Mouse (Mus musculus) right cerebral cortex, postnatal 36 days (tissue): ENCODE measurements around the gene Tcf23.

ENCODE experiments used
- DNase-seq, 2 experiments: peaks; one replicate each; pipeline ENCODE4 v3.0.0; 2022; ENCODE audit warnings: low spot score in 2 of 2, mixed read lengths in 1 of 2

Tcf23 gene

DNA sequence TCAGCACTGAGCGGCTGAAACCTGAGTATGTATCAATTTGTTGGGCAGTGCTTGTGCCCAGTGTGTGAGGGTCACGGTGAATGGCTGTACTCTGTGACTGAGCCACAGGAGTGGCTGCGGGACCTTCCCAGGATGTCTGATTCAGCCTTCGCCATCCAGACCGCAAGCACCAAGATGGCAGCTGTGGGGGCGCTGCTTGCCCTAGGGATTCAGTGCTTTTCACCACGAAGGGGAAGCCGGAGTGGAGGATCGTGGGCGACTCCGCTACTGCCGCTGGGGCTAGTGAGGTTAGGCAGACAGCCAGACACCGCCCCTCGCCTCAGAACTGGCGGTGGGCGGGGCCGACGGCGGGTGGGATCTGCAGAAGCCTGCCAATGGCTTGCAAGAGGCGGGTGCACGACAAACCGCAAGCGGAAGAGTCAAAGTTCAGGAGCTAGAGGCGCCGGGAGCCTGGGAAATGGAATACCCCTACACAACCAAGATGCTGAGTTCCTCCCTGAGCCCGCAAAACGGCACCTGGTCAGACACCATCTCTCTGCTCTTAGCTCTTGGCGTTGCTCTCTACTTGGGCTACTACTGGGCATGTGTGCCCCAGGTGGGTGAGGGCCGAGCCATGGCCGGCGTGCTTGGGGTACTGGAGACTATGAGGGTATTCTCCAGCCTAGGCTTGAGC lies 18.7 kb upstream of the Tcf23 start:
- peak; percentile 89 to 92 for DNase-seq

DNA sequence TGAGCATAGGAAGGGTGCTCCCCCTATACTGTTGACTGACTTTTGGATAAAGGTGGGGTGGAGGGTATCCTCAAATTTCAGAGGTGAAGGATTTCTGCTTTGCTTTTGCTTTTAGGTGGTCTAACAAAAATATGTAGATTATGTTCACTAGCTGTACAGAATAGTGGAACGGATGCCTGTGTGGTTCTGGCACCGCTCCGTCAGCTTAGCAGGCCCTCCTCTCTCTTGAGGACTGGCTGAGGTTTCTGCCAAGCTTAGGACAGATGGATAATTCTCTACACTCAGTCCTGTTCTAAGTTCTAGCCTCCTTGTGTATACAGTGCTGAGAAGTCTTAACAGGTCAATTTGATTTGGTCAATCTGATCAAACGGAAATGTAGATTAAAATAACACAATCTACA lies 18.0 kb upstream of the Tcf23 start:
- DNase-seq: no peak

DNA sequence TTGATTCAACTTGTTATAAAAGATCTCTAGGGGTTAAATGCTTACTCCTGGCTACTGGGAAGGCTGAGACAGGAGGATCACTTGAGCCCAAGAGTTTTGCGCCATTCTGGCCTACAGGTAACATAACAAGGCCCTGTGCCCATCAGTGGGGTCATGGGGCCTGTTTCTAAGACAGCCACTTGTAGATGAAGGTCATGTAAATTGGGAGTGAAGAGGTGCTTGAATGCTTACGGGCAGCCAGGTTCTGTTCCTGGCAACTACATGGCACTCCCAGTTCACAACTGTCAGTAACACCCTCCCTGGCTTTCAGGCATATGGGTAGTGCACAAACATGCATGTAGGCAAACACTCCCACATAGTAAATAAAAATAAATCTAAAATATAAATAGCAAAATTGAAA lies 17.5 kb upstream of the Tcf23 start:
- no peak for DNase-seq

DNA sequence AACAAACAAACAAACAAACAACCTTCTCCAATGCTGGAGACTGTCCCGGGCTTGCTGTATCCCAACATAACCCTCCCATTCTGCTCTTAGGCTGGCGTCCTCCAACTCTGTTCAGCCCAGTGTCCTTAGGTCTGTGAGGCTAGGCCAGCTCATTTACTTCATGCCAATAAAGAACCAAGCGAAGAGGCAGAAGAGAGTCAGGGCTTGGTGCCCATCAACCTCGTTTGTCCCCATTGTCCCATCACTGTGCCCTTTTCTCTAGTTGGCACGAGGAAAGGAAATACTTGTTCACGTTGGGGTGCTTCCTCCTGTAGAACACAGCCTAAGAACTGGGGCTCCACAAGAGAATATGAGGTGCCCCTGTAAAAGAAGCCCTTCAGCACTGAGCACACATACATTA lies 16.8 kb upstream of the Tcf23 start:
- DNase-seq: no peak

DNA sequence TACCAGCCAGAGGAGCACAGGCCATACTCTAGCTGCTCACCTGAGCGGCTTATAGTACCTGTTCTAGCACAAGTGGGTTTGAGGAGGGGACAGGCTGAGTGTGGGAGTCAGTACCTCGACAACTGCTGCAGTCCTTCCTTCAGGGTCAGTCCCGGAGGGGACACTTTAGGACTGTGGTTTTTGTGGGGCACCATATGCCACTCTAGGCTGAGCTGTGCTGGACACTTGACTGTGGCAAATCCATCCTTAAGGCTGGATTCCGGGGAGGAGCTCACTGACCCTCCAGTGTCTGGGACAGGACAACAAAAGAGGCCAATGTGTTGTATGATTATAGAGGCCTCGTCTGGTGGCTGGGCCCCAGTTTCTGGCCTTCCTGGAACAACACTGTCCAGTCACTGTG lies 15.9 kb upstream of the Tcf23 start:
- no peak for DNase-seq

DNA sequence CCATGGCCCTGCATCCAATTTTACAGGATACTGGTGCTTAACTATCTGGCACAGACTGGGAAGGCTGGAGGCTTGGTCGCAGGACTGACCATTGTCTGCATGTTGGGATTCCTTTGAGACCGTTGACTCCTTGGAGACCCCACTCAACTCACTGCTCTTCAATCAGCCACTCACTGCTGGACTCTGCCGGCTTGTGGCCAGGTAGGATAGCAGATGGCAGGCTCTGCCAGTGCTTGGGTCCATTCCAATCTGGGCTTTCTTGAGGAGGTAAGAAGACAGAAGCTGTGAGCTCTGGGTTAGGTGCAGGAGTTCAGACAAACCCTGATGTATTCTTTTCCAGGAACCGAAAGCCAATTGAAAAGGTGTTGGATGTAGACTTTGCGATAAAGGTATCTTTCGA lies 14.4 kb upstream of the Tcf23 start:
- no peak for DNase-seq

DNA sequence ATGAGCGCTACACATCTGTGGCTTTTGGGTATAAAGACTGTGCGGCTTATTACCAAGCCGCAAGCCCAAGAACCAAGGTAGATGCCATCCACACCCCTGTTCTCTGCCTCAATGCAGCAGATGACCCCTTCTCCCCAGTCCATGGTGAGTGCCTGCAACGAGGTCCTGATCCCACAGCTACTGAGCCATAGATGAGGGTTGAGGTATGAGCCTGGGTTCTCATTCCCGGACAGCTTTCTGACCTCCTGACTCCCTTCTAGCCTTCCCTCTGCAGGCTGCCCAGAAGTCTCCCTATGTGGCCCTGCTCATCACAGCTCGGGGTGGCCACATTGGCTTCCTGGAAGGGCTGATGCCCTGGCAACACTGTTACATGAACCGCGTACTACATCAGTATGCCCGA lies 13.9 kb upstream of the Tcf23 start:
- no peak for DNase-seq

DNA sequence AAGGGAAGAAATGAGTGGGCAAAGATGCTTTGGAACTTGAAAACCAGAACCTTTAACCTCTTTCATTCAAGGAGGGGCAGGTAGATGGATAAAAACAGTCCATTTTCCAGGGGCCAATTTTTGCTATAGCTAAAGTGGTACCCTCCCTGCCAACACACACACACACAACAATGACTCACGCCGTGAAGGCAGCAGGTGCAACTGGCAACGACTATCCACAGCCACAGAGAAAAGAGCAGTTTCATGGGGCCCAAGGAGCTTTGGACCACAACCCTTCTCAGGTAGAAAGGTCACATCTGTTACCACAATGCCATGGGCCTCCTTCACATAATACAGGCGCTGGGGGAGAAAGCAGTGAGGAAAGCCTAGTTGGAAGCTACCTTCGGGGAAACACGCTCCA lies 12.7 kb upstream of the Tcf23 start:
- no peak for DNase-seq

DNA sequence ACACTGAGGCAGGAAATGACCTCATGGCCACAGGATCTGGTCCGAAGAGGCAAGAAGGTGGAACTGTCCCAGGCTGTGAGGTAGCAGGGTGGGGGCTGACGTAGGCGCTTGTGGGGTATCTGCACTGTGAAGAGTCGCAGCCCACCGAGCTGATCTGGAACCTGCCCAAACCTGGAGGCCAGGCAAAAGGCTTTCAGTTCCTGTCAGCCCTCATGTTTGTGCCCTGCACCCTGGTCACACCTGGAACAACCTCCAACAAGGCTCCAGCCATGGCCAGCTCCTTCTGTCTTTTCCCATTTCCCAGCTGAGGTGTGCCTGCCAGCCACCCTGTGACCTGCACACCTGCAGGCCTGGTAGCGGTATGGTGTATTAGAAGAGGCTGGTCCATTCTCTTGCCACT lies 10.6 kb upstream of the Tcf23 start:
- DNase-seq: no peak

DNA sequence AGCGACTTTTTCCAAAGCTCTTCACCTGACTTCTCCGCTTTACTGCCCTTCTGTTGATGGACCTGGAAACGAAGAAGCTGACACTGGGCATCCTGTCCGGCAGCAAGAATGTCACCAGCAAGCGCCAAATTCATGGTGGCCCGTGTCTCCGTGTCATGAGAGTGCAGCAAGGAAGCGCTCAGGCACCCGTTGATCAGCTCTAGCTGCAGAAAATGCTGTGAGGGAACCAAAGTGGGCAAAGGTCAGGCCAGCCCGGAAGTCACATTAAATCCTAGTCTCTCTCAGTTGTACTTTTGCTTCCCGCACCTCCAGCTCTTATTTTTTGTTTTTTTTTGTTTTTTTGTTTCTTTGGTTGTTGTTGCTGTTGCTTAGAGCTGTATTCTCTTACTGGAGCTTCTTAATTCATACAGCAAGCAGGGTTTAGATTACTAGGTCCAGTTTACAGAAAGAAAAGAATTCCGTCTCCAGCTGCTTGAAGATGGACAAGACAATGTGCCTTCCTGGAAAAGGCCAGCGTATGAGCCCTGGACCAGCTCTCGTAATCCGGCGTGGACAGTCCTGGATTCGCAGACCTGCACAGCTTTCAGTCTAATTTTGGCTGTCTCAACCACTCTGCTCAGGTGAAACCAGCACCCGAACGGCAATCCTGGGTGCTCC lies 9.1 kb upstream of the Tcf23 start:
- no peak for DNase-seq

DNA sequence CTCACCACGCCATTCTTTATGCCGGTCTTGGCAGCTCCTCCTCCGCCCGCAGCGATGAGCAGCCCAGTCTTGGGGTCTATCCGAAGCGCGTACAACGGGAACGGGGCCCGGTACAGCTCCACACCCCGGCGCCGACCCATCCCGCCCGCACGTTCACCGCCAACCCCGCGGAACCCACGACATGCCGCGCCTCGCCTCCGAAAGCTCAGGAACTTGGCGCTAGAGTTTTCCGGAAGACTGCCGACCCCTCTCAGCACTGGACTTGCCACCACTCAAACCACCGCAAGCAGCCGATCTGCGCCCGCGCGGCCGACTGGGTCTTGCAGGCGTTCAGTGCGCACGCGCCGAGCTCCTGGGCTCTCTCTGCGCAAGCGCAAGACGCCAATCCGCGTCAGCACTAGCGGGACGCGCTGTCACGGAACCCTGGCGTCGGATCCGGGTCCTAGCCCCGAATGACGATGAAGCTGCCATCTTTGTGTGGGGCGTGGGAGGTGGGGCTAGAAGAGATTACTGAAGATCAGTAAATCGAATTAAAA lies 8.4 kb upstream of the Tcf23 start, which contains the start of gene Preb:
Gene Preb (minus strand): TSS at position 396 of the 536 bp plus-strand sequence.
- DNase-seq: peak; percentile 97

DNA sequence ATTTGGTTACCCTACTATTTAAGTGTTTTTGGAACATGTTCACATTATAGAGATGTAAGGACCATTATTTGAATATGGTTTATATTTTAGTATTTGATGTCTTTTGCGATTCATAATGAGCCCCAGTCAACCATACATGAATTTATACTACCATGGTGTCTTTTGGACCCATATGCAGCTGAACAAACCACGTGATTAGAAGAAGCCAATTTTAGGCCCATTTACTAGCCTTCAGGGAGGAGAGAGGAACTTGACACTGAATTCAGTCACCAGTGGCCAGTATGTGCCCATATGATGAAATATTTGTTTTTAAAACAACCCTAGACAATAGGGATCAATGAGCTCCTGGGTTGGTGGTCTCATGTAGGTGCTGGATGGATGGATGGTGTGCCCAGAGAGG lies 7.6 kb upstream of the Tcf23 start:
- no peak for DNase-seq

DNA sequence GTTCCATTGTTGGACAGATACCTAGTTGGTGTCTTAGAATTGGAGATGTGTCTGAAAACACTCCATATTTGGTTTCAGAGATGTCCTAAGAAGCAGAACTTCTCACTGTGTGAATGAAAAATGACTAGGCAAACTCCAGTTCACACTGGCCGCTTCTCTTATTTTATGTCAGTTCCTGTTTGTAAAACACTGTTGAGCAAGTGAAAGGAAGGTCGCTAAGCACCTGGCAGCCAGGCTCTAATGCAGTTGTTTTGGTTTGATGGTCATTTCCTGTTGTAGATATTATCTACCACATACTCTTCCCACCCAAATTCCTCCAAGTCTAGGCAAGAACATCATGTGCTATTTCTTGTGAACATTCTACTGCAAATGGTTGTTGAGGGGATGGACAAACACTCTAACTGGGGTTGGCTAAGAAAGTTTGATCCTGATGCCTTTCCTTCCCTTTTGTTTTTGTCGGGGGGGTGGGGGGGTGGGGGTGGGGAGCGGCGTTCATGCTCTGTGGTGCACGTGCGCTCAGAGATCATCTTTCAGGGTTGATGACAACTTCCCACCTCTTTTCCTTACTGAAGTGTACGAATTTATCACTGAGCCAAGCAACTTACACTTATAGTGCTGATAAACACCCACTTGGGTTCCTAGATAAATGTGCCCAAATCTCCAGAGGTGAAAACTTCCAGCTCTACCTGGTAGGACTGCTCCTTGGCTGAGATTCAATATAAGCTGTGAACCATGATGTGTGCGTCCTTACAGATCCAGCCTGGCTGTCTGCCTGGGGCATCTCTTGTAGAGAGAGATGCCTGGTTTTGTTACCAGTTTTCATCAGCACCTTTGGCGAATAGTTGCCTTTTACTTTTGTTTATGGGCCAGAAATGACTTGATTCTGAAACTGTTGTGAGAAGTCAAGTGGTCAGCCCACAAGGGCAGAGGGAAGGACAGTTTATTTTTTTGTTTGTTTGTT lies 6.6 kb upstream of the Tcf23 start:
- no peak for DNase-seq

DNA sequence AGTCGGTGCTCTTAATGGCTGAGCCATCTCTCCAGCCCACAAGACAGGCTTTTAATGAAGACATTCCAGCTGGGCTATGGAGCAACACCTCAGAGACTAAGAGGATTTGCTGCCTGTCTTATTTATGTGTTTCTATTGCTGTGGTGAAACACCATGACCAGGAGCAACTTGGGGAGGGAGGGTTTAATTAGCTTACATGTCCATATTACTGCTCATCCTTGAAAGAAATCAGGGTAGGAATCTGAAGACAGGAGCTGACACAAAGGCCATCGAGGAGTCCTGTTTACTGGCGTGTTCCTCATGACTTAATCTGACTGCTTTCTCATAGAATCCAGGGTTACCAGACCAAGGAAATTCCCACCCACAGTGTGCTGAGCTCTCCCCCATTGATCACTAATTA lies 4.5 kb upstream of the Tcf23 start:
- DNase-seq: no peak

DNA sequence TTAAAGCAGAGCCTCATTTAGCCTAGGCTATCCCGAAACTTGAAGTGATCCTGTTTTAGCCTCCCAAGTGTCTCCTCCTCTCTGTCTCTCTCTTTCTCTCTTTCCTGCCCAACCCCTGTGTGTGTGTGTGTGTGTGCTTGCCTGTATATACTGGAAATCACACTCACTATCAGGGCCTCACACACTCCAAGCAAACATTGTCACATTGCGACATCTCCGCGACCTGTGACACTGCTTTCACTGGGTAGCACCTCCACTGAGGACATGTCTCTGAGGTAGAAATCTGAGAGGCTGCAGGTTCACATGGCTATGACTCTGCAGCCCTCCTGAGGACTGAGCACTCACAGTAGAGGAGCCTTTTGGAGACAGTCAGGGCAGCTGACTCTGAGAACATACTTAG lies 2.3 kb upstream of the Tcf23 start:
- no peak for DNase-seq

DNA sequence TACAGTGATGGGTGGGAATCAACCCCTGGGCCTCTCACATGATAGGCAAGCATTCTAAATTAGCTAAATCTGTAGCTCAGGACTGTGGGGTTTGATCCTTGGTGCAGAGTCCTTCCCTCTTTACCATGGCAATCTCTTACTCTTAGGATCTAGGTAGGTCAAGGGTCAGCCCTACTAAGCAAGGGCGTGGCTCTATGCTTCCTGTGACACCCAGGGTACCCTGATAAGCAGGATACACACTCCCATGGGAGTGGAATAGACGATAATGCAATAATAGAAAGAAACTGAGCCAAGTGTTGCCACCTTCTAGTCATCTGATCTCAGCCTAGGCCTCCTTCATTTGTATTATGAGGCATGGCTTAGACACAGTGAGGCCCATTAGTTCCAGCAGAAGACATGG lies 978 bp downstream of the Tcf23 start:
- no peak for DNase-seq

DNA sequence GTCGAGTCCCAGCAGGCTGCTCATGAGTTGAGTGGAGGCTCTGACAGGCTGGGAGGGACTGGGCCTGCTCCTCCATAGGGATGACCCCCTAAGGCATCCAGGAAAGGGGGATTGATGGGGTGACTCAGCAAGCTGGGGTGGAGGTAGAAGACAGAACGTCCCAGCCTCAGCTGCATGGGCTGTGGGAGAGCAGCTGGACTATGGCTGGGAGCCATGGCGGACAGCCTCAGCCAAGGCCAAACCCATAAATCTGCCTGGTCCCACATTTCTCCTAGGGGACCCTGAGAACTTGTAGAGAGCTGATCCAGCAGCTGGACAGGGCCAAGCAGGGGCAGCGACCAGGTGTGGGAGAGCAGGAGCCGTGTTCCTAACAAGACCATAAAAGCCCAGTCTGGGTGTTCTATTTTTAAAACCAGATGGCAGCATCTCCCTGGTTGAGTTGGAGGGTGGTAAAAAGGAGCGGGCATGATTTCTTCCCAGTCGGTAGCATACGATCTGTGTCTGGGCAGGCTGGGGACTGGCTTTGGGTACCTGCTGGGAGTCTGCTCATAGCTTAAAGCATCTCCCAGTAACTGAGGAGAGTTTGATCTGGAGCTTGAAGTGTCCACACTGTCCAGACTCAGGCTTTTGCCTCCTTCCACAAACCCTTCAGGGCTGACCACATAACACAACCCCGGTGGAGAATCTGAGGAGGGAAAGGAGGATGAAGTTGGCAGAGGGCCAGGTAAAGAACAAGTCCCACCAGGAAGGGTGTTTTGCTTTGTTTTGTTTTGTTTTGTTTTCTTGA lies 6.6 kb downstream of the Tcf23 start:
- DNase-seq: no peak

DNA sequence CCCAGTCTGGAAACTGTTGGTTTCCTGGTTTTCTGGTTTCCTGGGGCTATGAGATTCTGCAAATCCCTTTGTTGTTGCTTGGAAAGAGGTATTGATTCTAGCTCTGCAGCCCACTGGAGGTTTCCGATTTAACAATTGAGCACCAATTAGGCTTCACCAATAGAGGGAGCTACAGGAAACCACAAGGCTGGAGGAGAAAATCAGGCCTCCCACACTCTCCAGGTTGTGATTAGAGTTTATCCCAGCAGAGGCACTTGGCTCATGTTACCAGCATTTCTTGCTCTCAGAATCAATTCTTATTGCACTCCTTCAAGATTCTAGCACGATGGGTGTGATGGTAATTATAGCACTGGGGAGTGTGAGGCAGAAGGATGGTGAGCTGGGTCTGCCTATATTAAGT lies 13.9 kb downstream of the Tcf23 start:
- DNase-seq: peak in 1 of 2 experiments; percentile 41

DNA sequence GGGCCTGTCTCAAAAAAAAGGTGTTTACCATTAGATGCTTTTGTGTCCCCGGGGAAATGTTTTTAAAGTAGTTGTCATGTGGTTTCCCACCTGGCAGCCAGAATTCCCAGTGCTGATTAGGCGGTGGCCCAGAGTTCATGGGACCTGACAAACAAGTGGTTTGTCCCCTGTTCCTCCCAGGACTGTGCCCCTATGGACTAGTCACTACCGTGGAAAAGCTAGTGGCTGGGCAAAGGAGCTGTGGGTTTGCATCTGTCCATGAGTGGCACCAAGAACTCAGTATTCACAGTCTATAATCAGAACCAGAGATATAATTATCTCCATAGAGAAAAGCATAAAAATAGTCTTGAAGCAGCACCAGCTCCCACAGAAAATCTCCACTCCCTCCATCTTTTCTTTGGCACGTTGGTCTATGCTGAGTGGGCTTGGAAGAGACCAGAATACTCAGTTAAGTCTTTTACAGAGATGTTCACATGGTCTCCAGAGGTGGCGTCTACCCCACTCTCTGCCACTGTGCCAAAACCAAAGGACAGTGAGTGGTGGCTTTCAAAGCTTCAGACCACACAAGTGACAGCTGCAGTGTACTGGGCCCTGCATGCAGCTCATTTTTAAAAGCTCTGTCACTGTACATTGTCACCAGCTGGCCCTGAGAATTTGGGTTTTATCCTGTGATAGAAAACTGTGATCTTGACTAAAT lies 24.7 kb downstream of the Tcf23 start:
- DNase-seq: peak; percentile 55 to 84

DNA sequence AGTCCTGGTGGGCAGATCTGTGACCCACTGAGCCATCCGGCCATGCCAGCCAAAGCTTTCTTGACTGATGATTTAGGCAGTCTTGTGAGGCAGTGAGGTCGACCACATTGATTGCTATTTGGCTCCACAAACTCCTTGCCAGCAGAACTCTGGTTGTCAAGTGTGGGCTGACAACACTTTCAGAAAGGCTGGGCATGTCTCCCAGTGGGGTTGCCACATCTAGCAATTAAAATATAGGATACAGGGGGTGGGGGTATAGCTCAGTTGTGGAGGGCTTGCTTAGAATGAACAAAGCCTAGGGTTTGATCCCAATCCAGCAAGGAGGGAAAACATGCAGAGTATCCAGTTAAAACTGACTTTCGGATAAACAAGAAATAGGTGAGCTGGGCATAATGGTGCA lies 25.6 kb downstream of the Tcf23 start:
- peak; percentile 23 to 35 for DNase-seq
